Mouse (Mus musculus) embryo, embryonic 10.5 days (tissue): ENCODE data around the gene Olfr837.
"Not testable (repeated sequence)": the region's sequence is repeated elsewhere in the genome, so short reads cannot be mapped to it uniquely, and the experiment has no call there.

Source experiments
- DNase-seq: peaks from one replicate; pipeline ENCODE4 v3.0.0-alpha.2; 2015; ENCODE audit warnings: low spot score

Gene Olfr837

DNA sequence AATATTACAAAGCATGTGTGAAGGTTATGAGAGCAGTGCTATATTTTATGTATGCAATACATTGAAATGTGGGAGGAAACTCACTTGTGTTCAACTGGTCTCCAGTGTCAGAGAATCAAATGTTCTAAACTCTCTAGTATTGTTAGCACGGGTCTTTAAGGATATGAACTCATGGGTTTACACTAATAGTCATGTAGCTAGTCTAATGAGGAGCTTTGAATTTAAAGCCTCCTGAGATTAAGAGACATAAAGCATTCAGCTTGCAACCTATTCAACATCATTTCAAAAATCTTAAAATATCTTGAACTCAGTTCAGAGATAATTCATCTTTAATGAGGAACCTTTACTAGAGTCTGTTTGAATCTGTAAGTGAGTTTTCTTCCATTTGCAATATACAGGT, at the start of gene Olfr837:
Olfr837 (plus strand) TSS at position 301 of the 400 bp plus-strand sequence.
- no peak for DNase-seq

DNA sequence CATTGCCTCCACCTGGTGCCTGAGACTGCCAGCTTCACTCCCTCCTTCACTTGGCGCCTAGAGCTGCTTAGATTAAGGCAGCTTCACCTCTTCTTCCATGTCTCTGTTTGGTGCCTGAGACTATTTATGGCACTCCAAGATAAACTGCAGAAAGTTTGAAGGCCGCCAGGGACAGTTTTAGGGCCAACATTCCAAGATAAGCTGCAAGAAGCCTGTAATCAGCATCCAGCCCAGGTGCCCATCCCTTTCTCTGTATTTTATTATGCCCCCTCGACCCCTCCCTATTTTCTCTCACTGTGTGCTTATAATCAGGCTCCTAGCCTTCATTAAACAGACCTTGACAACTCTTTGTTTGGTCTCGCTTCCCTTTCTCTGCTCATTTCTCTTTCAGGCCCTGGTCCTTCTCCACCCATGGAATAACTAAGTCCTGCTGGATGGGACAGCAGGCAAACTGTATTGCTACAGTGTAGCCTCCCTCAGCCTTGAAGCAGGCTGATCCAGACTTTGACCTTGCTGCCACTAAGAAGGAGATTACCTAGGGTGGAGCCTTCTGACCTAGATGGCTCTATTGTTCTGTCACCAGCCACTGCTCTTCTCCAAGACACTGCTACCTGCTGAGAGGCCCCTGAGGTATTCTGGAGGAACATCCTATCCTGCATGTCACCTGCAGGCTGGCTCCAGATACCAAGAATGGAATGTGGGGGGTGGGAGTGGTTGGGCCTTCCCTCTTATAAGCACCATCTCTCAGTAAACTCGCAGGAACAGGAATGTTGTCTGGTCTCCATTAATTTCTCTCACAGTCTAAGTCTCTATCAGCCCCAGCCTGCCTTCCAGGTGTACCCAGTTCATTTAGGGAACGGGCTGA, 43.0 kb upstream of the Olfr837 start:
- not testable (repeated sequence) for DNase-seq

DNA sequence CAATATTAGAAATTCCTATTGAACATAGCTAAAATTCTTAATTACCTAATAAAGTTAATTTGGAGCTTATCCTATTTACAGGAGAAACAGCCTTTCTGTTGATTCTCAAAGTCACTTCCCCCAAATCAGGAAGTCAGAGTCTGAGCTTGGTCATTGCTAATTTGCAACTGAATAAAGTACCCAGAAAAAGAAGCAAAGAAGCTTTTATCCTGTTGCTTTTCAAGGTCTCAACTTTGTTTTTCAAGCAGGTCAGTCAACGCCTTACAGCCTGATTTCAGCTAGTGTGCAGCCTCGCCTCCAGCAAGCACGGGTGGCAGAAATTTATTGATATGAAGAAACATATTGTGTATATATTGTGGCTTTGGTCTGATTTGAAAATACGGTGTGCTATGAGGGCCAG, 38.8 kb upstream of the Olfr837 start:
- DNase-seq, result no peak

DNA sequence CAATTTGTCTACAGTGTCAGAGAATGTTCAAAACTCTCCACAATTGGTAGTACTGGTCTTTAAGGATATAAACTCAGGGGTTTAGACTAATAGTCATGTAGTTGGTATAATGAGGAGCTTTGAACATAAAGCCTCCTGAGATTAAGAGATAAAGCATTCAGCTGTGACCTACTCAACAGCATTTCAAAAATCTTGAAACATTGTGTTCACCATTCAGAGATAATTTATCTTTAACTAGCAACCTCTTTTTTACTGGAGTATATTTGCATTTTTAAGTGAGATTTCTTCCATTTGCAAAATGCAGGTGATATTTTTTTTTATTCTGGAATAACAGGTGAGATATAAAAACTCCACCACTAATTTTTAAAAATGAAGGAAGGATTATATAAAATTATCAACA, 16.0 kb upstream of the Olfr837 start, which contains the start of gene Olfr836:
Olfr836 (plus strand) TSS at position 301 of the 400 bp plus-strand sequence.
- DNase-seq, result no peak

DNA sequence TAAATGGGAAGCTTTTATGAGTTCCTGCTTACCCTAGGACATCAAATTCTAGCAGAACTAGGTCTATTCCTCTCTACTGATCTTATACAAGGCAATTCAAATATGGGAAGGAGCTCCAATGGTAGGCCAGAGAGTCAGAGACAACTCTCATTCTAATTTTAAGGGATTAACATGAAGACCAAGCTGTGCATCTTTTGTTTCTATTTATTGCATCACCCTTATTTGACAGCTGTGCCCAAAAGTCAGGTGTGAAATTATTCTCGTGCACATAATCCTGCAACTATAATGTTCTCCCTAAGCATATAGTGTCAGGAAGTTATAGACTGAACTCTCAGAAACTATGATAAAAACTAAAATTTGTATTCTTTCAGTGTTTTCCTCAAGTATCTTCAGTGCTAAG, 41.1 kb downstream of the Olfr837 start, which contains the start of gene Olfr839-ps1:
Olfr839-ps1 (minus strand) TSS at position 101 of the 400 bp plus-strand sequence.
- DNase-seq, result no peak
